Mouse (Mus musculus) MN1 (cell line): Measurements from ENCODE around the gene Dhx9.
"Not testable (repeated sequence)": the region's sequence is repeated elsewhere in the genome, so short reads cannot be mapped to it uniquely, and the experiment has no call there.

Source experiments
- DNase-seq: peaks from one replicate; pipeline ENCODE4 v3.0.0-alpha.2; 2016; ENCODE audit warnings: low spot score

Dhx9 gene

DNA sequence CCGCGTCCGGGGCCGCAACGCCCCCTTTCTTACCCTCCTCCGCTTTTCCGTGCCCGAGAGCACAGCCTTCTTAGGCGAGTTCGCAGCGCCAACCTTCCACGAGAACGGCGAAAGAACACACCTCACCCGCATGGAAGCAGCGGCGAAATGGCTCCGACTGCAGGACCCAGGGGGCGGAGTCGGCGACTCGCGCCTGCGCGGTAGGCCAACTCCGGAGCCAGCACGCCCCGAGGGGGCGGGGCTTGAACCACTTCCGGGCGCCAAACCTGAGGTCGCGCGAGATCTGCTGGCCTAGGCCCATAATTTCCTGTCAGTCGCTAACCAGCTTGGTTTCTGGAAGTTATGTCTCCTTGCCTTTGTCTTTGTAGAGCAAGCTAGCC lies at the start of gene Dhx9:
Dhx9 (minus strand) TSS at position 161 of the 380 bp plus-strand sequence.
- peak; percentile 98 for DNase-seq

DNA sequence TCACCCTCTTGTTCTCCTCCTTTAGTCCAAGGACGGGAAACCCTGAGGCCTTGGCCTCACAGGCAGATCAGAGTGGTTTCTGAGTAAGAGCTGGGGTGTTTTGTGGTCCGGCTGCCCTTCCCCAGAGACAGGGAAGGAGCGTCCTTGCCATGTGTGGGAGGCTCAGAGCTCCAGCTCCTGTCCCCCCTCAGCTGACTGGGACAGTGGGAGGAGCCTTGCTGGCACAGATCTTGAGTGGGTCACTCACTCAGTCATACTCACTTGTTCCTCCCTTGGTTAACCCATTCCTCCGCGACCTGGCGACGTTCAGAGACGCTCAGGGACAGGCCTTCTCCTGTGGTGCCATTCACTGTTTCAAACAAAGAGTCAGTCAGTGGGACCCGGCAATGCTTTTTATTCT lies 48.2 kb upstream of the Dhx9 start:
- no peak for DNase-seq

DNA sequence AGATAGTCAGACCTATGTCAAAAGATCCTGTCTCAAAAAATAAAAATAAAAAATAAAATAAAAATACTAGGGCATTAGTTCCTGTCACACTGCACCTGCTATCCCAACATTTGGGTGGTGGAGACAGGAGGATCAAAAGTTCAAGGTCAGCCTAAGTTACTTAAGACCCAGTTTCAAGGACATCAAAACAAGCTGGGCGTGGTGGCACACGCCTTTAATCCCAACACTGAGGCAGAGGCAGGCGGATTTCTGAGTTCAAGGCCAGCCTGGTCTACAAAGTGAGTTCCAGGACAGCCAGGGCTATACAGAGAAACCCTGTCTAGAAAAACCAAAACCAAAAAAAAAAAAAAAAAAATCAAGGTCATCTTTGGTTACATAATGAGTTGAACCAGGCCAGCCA lies 45.4 kb upstream of the Dhx9 start:
- DNase-seq = not testable (repeated sequence)

DNA sequence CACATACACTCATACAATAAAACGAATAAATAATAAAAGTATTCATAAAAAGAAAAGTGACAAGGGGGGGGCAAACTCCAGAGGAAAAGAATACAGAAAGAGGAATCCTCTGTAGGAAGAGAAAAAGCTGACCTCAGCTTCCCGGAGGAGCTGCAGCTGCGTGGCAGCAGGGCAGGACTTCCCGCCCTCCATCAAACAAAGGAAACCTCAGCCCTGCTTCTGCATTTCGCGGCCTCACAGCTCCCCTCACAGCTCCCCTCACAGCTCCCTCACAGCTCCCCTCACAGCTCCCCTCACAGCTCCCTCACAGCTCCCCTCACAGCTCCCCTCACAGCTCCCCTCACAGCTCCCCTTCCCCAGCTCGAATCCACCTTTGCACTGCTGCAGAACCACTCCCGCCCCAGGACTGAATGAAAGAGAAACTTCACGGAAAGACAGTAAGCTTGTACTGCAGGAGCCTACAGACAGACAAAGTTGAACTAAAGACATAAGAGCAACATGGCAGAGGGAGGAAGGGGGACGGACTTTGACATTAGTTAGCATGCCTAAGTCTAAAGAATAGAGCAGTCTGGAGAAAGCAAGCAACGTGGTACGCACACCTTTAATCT lies 44.9 kb upstream of the Dhx9 start:
- no peak for DNase-seq

DNA sequence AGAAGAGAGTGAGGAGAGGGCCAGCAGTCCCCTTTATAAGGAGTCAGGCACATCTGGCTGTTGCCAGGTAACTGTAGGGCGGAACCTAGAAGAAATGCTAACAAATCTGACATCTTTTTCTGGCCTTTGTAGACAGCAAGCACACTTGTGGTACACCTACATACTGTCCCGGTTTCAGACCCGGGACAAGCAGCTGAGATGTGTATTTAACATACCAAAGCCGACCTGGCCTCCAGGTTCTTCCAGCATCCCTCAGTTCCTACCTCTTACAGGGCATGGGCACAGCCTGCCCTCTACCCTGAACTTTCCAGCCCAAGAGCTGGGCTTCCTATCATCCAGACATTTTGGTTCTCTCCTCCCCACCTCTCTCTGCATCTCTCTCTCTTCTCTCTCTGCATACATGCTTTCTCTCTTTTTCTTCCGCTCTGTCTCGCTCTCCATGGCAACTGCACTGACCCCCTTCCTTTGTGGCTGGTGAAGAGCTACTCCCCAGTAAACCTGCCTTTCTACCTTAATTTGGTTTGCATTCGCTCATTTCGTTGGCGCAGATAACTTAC lies 44.3 kb upstream of the Dhx9 start:
- no peak for DNase-seq

DNA sequence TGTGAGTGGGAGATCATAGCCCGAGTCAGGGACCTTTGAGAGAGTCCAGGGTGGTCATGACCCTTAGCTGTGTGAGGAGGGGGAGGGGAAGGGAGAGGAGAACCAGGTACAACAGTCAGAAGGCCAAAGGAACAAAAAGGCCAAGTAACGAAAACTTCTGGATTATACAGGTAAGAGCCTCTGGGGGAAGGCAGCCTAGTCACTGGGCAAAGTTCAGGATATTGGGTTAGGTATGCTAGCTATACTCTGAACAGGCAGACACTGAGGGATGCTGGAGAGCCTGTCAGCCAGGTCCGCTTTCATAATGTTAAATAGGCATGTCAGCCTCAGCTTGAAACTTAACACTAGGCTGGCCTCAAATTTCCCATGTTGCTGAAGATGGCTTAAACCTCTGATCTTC lies 34.7 kb upstream of the Dhx9 start:
- no peak for DNase-seq

DNA sequence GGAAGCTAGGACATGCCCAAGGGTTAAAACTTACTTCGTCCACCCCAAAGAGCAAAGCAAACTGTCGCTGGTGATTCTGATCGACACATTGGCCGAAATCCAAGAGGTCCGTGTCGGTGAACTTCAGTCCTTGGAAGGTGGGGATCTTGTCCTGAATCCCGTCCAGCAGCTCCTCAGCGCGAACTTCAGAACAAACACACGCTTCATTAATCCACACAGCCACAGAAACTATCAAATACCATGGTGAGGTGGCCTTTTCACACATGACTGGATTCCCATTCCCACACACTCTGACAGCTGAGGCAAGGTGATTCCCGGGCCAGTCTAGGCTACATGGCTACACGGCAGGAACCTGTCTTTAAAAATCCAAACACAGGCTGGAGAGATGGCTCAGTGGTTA lies 27.9 kb upstream of the Dhx9 start:
- DNase-seq = no peak

DNA sequence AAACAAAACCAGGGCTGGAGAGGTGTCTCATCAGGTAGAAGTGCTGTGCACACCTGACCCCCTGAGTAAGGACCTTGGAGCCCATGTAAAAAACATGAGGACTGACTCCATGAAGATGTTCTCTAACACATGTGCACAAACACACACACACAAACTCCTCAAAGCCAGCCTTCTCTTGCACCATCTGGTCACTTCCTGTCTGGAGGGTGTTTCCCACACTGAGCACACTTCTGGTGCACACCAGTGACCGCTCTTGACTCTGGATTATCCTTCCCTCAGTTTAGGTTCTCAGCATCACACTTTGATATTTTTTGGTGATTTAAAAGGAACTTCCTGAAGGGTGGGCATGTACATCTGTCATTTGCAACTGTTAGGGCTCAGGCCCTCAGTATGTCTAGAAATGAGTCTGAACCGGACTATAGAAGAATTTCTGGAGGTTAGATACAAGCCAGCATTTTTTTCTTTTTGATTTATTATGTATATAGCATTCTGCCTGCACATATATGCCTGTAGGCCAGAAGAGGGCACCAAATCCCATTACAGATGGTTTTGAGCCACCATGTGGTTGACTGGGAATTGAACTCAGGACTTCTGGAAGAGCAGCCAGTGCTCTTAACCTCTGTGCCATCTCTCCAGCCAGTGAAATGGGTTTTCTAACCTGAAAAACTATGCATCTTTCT lies 23.0 kb upstream of the Dhx9 start:
- no peak for DNase-seq

DNA sequence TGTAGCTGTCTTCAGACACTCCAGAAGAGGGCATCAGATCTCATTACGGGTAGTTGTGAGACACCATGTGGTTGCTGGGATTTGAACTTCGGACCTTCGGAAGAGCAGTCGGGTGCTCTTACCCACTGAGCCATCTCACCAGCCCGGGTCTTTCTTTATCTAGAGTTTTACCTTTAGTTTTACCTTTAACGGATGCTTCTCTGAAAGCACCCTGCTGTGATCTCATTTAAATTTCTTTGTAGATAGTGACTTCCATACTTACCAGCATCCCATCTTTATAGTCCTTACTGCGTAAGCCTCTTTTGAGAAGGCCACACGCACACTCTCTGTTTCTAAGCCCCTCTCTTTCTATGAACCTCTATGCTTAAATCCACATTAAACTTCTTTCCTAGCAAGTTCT lies 22.1 kb upstream of the Dhx9 start:
- DNase-seq = not testable (repeated sequence)

DNA sequence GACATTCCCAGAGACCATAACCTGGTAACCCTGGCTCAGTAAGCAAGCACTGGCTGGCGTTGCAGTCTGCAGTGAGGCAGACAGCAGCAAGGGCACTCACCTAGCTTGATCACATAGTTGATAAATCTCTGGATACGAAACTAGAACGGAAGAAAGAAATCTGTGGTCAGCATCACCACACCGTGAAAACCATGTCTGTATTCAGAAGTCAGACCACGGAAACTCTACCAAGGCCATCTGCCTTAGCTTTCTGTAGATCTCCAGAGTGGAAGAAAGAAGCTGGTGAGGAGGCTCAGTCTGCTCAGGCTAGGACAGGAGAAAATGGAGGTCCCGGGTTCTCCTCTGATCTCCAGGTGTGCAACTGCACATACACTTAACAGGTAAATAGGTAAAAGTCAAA lies 21.6 kb upstream of the Dhx9 start:
- DNase-seq = no peak

DNA sequence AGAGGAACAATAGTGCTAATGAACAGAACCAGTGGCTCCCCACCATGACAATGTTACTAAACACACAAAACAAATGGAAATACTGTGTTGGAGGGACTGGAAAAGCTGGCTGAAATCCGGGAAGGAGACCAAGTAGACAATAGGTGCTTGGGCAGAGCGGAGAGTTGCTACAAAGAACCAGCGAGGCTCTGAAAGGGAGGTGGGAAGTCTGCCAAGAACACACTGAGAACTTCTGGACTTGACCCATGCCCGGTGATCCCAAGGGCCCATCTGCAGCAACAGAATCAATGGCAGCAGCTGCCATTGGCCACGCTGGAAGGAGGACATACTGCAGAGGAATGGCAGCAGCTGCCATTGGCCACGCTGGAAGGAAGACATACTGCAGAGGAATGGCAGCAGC lies 18.8 kb upstream of the Dhx9 start:
- DNase-seq = peak; percentile 25

DNA sequence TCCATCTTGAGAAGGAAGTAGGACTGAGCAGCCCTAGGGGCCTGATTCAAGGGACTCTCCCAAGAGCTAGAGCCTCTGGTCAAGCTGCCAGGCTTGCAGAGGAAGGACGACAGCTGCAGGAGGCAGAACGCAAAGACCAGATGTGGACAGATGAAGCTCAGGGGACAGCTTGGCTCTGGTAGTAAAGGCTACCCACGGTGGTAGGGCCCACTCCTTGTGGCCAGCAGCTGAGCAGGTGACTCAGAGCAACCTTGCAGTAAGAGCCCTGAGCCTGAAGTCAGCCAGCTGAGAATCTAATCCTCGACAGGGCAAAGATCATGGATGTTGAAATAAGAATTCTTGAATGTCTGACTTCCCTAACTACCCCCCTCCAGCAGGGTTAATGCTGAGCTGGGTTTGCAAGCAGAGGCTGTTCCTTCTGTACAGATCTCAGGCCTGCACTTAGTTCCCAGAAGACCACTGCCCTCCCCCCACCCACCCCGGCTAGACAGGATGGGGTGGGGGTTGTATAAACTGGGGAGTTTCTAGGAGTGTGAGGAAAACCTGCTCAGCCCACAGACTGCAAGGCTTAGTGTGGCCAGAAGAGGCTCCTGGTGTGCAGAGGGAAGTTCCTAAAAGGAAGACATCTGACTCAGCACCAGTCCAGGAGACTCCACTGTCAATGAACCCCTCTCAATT lies 14.3 kb upstream of the Dhx9 start:
- no peak for DNase-seq

DNA sequence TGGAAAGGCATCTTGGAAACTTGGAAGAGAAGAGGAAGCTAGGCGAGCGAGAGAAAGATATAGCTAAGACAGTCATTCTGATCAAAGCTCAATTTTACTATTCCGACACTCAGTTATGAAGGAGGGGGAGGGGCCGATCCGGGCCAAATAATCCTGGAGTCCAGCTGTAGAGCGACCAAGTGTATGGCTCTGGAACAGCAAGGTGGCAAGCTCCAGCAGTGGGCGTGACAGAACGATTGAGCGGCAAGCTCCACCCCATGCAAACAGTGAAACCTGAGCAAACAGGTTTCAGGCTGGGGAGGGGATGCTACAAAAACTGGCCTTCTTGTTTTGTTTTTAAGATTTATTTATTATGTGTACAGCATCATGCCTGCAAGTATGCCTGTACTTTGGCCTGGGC lies 12.6 kb upstream of the Dhx9 start:
- no peak for DNase-seq

DNA sequence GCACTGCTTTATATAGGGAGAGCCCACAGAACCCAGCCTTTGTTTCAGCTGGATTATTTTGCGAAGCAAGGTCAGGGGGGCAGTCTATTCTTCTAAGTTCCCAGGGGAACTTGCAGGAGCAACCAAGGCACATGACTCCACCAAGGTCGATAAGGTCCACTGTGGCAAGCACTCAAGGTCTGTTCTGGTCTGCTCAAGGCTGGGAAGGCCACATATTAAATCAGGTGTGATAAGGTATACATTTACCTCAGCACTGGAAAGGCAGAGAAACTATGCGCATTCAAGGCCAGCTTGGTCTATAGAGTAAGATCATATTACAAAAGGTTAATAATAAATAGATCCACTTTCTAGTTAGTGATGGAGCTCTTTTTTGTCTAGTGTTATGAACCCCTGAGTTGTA lies 8.6 kb upstream of the Dhx9 start:
- DNase-seq = no peak

DNA sequence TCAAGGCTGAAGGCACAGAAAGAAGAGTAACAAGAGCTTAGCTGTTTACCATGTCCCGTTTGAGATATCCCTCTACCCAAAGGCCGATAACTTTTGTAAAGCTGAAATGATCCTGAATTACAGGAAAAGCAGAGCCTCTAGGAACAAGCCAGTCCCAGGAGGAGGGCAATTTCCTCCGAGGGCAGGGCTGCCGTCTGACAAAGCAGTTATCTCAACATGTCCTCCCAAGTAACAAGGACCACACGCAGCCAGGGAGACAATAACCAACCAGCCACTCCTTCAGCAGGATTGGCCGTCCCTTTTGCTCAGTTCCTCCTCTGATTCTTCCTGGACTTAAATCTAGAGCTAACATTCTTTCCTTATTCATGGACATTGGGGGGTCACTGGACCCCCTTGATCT lies 6.5 kb upstream of the Dhx9 start:
- no peak for DNase-seq

DNA sequence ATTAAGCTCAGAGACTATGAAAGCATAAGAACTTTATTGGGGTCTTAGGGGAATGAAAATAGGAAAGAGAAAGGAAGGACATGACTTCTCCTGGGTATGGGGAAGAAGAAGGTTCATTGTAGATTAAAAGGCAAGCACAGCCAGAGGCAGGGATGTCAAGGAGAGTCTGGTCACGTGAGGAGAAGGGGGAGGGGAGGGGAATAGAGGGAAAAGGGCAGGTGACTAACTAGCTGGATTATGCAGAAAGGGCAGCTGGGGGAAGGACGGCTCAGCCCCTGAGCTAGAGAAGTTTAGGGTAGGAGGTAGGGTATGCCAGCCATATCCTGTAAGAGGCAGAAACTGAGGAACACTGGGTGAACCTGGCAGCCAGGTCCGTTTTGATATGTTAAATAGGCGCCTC lies 5.9 kb upstream of the Dhx9 start:
- DNase-seq = no peak

DNA sequence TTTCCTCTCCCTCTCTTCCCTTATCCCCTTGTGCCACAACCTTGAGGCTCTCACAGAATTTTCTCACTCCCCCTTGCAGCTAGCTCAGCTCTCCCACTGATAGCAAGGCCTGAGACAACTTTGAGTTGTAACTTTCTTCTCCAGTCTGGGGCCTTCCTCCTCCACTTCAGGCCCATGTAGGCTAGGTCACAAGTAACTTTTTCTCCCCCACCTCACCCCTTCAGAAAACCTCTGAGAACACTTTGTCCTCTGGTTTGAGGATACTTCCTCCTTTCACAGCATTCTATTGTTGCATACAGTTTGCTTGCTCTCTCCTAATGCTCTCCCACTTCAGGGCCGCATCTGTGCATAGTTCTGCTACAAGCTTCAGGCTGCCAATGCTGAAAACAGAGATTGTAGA lies 4.4 kb upstream of the Dhx9 start:
- no peak for DNase-seq

DNA sequence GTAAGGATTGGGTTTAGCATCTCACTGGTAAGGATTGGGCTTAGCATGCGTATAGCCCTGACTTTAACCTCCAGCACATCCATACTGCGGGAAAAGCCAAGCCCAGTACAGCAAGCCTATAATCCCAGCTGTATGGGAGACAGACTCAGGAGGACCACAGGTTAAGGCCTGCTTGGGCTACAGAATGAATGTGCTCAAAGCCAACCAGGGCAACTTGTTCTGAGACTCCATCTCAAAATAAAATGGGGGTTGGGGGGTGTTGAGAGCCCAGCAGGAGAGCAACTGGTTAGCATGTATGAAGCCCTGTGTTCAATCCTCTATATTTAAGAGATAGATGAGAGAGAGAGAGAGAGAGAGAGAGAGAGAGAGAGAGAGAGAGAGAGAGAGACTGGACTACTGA lies 3.9 kb upstream of the Dhx9 start:
- DNase-seq = no peak

DNA sequence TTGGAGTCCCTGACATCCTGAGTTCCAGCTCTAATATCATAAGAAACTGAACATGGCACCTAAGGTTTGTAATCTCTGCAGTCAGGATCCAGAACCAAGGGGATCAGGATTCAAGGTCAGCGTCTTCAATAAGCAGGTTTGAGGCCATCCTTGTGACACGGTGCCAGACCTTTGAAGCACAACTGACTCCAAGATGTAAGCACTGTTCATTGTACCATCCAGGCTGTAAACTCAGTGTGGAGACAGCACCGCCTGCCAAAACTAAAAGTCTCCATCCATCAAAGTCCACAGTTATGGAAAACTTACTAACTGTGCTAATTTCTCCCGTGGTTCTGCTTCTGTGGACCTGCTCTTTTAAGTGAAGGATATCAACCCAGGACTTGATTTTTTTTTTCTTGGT lies 2.5 kb upstream of the Dhx9 start:
- DNase-seq = no peak

DNA sequence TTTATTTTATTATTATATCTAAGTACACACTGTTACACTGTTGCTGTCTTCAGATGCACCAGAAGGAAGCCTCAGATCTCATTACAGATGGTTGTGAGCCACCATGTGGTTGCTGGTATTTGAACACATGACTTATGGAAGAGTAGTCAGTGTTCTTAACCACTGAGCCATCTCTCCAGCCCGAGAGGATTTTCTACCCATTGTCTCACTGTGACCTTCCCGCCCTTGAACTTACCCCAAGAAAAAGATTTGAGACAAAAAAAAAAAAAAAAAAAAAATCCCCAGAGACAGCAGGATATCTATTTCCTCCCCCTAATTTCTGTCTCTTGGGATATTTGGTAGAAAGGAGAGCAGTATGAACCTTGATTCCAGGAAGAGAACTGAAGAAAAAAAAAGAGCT lies 2.1 kb upstream of the Dhx9 start:
- DNase-seq = no peak

DNA sequence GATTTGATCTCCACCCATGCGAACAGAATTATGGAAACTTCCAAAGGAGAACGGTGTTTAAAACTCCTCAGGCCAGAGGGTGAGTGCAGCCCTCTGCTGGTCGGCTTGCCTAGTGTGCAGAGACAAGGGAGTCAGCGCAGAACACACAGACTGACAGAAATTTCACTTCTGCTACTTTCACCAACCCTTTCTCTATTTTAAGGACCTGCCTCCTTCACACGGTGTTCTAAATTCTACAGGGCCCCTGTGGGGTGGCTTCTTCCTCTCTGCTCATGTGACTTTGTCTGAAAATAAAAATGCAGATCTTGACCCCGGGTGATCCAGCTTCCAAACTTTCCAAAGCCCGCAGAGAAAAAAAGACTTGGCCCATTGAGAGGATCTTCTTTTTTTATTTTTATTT lies 1.7 kb upstream of the Dhx9 start:
- no peak for DNase-seq

DNA sequence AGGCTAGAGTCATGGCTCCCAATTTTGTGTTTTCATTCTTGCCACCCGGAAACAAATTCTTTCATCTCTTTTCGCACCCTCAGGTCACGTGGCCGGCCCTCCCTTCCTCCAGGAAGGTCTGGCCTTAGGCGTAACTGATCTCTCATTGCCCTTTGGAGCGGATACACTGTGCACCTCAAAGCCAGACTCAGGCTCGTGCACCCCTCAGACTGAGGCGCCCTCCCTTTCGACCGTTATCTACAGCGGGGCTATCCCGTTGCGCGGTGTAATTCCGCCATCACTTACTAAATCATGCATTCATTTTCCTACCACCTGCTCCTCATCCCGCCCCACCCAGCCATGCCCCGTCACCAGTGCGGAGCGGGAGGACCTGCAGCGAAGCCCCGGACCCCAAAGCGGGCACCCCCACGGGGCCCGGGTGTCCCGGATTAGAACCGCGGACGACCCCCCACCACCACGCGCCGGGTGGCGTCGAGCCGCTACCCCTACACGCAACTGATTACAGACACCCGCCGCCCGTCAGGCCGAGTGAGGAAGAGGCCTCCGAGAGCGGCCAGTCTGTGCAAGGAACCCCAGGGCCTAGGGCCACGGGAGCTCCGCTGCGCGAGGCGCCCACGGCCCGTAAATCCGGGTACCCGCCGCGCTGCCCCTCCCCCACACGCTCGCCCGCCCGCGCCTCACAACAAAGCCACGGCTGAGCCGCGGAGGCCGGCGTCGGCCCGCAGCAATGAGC lies 527 bp downstream of the Dhx9 start:
- peak; percentile 73 for DNase-seq

DNA sequence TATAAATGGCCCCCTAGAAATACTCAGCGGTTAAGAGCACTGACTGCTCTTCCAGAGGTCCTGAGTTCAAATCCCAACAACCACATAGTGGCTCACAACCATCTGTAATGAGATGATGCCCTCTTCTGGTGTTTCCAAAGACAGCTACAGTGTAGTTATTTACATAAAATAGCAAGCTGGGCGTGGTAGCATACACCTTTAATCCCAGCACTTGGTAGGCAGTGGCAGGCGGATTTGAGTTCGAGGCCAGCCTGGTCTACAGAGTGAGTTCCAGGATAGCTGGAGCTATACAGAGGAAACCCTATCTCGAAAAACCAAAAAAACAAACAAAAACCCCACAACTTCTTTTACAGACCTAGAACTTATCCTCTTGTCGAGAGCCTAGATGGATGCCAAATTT lies 1.3 kb downstream of the Dhx9 start:
- DNase-seq = peak; percentile 18
